Mouse (Mus musculus) thymus, postnatal 14 days (tissue): ENCODE results near the gene Pdss2.
A peak's percentile ranks its signal among the peaks of the same experiment; 100 is the strongest.
"Not testable (repeated sequence)": the region's sequence is repeated elsewhere in the genome, so short reads cannot be mapped to it uniquely, and the experiment has no call there.

ENCODE experiments used
- DNase-seq: peaks from one replicate; pipeline ENCODE4 v3.0.0; 2021

The Pdss2 gene

DNA sequence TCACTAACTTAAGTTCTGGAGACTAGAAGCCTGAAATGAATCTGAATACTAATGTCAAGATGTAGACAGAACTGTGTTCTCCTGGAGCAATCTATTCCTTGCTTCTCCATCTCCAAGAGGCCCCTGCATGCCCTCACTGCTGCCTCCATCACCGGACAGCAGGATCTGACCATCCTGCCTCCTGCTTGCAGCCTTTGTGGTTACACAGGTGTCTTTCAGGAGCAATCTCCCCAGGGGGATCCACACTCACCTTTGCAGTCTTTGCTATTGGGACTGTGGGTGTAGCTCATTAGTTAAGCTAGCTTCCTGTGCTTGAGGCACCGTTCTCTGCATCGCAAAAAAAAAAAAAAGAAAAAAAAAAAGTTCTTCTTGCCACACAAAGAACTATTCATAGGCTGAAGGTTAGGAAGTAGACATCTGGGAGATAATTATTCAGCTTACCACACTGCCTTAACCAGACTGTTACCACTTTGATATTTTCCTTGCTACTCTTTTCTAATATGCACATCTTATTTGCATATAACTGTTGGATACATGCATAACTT is 23.0 kb downstream of the Pdss2 start:
- no peak for DNase-seq

DNA sequence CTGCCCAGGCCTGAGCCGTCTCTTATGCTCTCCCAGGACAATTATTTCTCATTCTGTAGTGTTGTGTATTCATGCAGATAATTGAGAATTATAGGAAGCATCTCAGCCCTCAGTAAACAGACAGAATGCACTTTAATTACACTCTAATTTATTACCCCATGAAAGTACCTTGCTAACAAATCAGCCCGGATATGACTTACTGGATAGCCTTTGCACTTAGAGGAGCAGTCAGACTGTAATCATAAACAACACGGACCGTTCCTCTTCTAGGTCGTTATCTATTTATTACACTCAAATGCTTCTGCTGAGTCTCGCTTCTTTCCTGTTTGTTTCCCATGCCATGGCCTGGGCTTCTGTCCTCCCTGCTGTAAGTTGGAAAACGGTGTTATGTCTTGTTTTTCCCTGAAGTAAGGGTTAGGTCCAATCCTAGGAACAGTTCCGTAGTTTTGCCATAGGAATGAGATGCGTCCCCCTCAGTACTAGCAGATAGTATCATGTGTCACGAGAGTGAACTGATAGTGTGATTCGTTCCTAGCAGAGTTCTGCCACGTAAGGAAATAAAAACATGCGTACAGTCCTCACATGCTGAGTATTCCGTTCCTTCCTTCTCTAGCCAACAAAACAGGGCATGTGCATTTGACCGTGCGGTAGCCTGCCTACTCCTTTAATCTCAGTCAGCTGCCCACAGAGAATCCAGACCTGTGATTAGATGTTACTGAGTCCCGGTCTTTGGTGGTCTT is 24.3 kb downstream of the Pdss2 start:
- no peak for DNase-seq

DNA sequence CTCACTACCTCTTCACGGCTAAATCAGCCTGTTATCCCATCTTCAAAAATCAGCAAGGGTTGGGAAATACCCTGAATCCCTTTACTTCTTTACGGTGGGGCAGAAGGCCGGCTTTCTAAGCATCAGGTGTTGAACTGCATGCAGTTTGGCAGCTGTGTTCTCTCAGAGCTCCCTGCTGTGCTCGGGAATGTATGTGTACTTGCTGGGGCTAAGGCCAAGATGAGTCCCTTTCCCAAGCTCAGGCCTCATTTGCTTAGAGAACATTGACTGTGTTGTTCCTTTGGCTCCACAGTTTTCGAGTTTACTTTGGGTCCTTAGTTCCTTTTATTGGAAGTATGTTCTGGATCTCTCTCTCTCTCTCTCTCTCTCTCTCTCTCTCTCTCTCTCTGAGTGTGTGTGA is 26.7 kb downstream of the Pdss2 start:
- no peak for DNase-seq

DNA sequence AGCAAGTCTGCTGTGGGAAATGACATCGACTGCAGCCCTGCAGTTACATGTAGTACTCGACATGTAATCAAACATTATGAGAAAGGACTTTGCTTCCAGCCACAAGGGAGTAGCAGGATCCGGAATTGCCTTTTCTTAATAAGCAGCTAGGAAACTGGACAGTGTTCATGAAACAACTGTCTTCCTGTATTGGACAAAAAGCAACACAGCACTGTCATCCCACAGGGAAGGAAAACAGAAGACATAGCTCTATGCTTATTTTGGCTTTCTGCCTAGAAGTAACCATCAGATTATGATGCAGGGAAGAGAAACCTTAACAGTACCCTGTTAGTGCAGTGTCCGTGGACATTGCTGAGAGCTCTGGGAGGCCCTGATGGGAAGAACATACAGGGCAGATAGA is 31.0 kb downstream of the Pdss2 start:
- no peak for DNase-seq

DNA sequence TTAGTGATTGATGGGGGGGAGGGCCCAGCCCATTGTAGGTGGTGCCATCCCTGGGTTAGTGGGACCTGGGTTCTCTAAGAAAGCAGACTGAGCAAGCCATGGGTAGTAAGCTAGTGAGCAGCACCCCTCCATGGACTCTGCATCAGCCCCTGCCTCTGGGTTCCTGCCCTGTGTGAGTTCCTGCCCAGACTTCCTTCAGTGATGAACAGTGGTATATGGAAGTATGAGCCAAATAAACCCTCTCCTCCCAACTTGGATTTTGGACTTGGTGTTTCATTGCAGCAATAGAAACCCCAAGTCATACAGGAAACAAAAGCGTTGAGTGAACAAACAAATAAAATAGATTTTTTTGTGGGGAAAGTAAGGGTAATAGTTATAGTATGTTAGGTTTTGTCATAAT is 35.7 kb downstream of the Pdss2 start:
- not testable (repeated sequence) for DNase-seq

DNA sequence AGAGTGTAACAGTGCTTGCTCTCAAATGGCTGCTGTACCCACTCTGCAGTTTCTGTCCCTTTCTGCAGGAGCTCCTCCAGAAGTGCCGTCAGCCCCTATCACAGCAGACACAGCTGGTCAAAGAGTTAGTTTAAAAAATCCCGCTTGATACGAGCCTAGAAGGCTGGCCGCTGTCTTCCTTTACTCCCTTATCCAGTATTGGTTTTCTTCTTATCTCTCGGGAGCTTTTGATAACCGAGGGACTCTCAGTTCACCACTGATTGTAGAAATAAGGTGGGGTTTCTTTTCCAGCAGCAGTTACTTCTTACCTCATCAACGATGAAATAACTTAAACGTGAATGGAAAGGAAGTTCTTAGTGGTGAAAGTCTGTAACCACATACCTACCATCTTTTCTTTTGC is 36.2 kb downstream of the Pdss2 start:
- not testable (repeated sequence) for DNase-seq

DNA sequence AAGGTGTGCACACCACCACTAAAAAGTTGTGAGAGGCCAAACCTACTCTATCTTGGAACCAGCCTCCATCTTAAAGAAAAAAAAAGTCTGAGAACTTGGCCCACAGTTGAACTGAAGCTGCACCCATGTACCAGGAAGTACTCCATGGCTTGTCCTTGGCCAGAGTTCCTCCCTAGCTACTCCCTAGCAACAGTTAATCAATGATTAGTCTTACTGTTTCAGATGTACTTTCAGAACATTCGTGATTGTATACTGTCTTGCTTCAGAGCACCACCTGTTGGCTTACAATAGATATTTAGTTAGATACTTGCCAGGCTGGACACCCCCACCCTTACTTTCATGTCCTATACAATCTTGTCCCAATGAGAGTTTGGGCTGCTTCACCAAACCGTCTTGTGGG is 50.0 kb downstream of the Pdss2 start:
- no peak for DNase-seq

DNA sequence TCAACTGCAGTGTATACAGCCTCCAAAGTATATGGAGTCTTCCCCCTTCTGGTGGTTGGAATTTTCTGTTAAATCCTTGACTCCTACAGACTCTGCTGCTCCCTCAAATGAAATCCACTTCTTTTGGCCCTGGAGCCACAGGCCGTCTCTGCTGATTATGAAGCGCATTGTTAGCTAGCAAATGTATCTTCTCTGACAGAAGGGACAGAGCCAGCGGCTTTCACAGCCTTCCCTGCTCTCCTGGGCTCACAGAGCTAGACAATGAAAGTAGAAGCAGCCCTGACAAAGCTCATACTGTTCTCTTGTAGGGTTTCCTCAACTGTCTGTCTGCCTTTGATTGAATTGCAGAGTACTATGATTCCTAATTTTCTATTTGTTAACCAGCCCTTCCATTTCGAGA is 51.1 kb downstream of the Pdss2 start:
- no peak for DNase-seq

DNA sequence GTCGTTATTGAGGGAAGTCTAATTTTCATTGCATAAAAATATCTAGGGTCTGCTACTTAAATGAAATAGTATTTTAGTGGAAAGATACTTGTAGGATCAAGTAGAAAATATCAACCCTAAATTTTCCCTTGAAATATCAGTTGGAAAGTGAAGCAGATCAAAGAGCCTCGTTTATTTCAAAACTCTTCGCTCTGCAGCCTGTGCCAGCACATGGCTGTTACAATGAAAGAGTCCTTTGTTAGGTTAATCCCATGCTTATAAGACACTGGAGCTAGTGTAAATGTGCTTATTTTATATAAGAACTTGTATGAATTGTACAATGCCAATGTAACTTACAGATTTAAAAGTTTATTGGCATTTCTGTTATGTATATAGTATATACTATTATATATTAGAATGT is 51.8 kb downstream of the Pdss2 start:
- DNase-seq = no peak

DNA sequence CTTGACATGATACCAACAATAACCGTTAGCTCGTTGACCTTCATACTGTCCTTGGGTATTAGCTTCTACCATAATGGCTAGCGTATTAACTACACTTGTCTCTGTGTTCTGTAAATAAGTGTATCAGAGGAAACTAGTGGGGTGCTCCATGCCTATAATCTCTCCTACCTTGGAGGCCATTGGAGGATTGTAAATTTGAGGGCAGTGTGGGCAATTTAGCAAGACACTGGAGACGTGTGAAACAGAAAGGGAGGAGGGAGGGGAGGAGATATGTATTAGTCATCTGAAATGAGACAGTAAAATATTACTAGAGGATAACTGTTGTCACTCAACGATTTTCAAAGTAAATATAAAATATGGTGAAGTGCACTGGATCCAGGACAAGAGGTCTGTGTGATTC is 54.2 kb downstream of the Pdss2 start:
- DNase-seq = no peak

DNA sequence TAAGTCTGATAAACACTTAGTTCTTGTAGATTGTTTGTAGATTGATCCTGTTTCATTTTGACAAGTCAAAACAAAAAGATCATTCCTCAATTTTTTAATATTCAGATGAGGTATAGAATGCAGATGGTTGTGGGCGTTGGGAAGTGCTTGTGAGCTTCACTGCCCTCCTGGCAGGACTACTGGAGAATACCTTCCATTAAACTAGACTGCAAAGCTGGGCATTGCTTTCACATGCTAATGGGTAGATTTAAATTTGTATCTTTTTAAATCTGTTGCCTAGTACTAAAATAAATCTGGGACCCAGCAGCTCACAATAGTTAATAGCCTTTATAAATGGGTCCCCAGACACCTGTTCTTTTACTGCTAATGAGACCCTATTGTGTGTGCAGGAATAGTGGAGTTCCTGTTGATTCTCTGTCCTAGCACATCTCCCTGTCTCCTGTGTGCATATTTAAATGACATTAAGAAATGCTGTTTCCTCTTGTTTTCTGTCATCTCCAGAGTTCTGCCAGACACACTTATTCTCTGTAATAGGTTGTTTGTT is 54.9 kb downstream of the Pdss2 start:
- DNase-seq = no peak

DNA sequence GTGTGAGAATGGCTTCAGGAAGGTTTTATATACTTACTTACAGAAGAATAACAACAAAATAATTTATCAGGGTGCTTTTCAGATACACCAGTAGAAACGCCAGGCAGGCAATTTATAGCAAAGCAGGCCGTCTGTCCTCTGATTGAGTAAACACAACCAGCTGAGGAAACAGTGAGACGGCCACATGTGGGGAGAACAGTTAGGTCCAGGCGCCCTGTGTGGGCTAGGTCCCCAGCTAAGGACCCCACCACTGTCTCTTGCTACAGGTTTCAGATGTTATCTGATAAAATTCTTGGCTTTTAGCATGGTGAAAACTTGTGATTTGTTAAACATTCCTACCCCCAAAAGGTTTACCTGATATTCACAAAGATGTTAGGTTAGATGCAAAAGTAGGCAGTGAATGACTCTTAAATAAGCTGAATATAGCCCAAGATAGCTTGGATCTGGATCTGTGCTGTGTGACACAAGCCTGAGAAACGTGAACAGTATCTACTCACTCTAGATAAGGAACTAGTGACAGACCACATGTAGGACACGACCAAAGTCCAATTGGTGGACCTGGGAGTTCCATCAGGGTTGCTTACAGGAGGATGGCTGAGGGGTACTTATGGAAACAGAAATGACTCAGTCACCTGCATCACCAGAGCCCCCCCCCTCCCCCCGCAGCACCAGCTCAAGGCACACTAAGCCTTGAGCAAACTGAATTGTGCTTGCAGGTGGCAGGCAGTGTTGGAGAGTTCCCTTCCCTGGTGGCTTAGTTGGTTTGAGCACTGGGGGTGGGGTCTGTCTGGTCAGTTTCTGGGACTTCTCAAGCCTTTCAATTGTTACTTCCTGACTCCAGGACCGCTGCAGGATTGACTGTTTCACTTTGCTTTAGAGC is 56.2 kb downstream of the Pdss2 start:
- no peak for DNase-seq

DNA sequence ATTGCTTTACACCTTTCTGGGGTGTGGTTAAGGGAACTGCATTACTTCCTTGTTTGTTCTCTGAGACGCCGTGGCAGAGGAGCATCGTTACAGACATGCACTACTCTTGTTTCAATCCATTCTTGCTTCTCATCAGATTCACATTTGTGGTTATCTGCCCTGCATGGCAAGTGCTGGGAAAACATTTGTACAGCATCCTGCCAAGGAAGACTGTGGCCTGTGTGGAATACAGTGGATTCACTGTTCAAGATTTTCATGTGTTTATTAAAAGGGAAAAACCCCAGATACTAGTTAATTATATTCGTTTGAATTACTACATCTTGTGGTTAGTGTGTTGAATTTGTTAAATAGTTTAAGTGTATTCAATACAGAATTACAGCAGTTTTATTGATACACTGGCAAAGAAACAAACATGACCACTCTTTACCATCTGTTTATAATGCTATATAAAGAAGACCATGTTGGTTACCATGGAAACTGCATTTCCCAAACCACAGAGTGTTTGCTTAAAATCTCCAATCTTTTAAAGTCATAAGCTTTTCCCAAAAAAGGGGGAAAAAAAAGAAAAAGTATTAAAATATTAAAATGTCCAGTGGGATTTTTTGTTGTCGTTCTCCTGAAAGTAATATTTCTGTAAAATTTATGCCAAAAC is 58.5 kb downstream of the Pdss2 start:
- no peak for DNase-seq

DNA sequence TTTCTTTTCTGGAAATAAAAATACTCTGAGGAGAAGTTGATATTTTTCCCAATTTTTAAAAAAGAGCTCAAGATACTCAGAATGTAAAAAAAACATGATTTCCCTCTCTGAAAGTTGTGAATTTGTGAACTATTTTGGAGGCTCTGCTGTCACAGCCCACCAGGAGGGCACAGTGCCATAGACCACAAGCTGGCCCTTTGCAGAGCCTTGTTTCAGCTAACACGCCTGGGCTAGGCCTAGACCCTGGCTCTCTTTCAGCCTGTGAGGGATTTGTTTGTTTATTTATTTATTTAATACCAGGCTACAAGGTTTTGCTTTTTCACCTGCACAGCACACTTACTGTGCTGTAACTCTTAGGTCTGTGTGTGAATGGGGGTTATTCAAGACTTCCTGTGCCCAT is 64.3 kb downstream of the Pdss2 start:
- no peak for DNase-seq

DNA sequence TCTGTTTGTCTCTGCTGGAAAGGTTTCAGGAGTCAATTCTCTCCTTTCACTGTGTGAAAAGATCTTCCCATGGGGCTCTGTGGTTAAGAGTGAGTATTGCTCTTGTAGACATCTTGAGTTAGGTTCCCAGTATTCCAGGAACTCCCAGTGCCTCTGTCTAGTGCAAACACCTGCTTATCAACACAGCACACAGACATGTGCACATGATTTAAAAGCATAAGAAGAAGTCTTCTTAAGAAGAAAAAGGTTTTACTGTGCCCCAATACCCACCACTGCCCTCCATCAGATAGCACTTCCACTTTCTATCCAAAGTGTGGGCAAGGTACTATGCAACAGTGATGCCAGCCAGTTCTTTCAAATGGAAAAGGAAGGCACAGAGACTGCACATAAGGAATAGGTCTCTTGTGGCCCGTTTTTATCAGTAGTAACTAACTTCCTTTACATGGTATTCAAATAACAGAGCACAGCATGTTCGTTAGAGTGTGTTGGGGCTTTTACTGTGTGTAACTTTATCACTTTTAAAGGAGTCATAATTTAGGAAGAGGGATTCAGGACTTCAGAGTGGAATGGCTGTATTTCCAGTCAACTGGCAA is 69.4 kb downstream of the Pdss2 start:
- no peak for DNase-seq

DNA sequence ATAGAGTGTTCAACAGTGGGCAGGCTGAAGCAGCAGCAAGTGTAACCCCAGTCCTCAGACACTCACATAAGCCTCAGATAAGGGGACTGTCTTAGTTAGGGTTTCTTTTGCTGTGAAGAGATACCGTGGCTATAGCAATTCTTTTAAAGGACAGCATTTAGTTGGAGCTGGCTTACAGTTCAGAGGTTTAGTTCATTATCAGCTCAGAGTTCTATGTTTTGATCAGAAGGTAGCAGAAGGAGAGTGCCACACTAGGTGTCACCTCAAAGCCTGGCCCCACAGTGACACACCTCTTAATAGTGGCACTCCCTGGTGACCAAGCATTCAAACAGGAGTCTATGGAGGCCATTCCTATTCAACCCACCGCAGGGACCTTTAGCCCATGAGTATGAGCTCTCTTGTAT is 70.0 kb downstream of the Pdss2 start:
- no peak for DNase-seq

DNA sequence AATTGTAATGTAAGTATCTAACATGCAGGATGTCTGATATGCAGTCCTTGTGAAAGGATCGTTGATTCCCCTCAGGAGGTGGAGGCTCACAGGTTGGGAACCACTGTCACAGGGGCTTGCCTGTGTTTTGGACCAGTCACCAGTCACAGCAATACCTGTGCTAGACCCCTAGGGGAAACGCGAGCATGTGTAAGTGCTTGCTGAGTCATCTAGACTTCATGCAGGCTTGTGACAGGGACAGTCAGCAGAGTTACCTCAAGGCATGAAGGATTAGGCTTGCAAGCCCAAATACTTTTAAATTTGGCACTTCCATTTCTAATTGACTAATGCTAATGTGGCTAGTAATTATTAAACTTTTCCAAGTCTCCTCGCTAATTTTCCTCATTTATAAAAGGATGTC is 71.2 kb downstream of the Pdss2 start:
- peak; percentile 12 for DNase-seq

DNA sequence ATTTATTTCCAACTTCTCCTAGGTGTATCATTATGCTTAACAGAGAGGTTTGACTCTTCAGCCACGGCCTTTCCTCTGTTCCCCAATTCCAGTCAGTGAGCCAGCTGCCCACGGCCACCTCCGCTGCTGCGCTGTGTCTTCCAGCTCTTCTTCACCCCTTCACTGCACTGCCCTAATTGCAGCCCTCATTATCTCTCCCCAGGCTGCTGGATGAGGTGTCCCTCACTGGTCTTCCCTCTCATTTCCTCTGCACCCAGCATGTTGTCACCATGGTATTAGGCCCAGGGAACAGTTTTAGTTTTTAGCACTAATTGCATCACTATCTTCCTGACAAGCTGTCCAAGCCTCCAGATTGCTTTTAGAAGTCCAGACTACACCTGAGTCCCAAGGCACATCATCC is 73.0 kb downstream of the Pdss2 start:
- no peak for DNase-seq

DNA sequence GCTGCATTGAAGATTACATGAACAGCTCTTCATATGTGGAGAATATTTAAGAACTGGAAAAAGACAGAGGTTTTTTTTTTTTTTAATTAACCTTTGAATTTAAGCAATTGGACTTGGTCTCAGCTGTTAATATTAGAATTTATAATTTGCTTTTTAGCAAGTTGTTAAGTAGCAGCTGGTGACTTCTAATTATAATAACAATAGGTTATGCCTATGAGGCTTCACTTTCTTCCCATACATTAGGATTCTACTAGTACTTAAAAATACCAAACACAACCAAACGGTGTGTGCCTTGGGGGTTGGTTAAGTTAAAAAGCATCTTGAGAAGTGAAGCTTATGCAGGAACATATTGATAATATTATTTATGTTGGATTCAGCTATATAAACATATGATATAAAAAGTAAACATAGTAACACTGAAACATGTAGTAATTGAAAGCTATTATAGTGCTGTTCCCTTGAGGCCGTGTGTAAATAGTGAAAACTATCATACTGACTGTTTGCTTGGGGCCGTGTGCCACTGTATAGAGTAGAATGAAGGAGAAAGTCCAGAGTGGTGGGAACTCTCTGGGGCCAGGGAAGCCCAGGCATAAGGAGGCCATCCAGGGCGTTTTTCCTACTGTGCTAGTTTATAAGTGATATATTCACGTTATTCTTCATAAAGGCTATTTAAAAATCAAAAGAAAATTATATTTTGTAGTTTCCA is 87.0 kb downstream of the Pdss2 start:
- no peak for DNase-seq

DNA sequence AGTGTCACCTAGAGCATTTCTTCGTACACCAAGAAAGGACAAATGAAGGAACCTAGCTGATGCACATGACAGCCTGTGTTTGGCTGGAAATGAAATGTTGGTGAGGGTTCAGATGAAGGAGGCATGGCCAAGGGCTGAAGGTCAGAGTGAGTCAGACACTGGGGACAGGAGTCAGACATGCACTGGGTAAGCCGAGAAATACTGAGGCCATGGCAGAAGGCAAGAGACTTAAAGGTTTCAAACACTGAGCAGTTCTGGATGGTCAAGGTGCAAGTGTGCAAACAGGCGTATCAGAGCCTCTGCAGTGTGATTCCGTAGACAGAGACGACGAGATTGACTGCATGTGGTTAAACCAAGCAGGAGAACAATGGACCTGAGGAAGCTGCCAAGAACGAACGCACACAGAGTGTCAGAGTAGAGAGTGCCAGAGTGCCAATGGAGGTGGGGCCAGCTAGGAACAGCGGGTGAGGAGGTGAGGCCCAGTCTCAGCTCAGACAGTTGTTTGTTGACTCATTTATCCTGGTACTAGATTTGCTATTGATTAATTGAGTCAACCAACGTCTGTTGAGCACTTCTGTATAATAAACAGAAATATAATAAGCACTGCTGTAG is 89.6 kb downstream of the Pdss2 start:
- DNase-seq = no peak

DNA sequence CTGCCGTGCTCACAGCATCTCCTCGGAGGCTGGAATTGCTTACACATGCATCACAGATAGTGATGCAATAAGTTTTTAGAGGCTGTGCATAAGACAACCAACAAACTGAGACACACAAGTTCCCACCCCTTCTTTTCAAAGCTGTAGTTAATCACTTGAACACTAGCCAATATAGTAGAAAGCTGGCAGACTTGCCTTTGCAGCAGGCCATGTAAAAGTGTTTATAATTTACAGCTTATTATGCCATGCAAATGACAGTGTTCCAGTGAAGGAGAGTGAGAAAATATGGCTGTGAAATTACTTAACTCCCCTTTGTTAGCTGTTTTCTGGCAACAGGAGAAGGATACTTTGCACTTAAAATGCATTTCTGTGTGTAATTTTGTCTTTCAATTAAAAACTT is 90.9 kb downstream of the Pdss2 start:
- DNase-seq = no peak
